Mouse (Mus musculus): ENCODE results near the gene Tcf3.

Gene Tcf3

GRCm38 (mm10) chr10:80385310-80385709, 48.1 kb downstream of the Tcf3 start:
- DNase-seq: no peak

DNA sequence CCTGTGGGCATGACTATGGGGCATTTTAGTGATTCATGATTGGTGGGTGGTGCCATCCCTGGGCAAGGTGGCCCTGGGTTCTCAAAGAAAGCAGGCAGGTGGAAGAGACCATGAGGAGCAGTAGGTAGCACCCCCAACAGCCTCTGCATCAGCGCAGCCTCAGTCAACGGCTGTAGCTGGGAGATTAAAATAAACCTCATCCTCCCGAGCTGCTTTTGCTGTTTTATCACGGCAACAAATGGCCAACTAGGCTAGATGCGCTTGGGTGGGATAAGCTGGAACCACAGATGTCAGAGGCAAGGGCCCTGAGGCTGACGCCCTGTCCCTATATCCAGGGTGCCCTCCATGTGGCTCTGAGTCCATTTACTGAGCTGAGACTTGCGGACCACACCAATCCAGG, 48.7 kb downstream of the Tcf3 start:
- no peak for DNase-seq

DNA sequence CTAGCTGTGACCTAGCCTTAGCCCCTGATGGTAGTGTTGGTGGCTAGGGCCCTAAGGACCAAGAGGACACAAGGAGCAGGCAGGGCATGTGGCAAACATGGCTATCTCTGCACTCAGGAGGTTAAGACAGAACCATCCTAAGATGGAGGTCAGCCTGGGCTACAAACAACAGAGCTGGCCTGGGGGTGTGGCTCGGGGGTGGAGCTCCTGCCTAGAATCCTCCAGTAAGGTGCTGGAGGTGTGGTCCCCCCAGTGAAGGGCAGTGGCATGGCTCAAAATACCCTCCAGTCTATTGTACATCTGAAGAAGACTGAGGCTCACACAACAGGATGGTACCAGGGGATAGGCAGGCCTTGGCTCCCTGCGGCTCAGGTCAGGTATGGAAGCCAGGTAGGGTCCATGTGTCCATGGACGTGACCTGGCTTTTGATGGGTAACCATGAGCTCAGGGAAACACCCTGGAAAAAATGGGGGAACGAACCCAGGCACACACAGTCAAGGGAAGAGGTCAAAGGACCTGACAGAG, 49.3 kb downstream of the Tcf3 start:
- DNase-seq: no peak

GRCm38 (mm10) chr10:80383431-80383830, 50.0 kb downstream of the Tcf3 start:
- DNase-seq: peak; percentile 27

DNA sequence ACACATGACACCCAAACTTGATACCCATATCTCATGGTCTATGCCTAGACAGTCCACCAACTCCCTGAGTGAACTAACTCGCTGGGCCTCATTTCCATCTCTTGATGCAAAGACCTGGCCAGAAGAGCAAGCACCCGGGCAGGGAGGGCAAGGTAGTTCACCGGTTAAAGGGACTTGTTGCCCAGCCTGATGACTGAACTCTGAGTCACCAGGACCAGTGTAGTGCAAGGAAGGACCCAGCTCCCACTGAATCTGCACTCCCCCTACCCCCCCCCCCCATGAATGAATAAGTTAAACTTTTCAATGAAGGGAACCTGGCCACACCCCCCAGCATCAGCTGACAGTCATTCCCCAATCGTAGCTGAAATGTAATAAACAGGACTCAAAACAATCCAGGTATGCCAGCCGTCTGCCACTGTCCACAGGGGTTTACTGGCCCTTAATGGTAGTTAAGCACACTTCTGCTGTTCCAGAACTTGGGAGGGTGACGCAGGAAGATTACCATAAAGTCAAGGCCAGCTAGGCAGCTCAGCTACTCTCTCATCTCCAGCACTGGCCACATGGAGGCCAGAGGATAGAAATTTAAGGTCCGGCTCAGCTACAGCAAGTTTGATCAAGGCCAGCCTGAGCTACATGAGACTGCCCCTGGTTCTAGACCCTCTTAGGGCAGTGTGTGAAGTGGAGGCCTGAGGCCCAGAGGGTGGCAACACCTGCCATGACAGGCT, 50.6 kb downstream of the Tcf3 start:
- no peak for DNase-seq

DNA sequence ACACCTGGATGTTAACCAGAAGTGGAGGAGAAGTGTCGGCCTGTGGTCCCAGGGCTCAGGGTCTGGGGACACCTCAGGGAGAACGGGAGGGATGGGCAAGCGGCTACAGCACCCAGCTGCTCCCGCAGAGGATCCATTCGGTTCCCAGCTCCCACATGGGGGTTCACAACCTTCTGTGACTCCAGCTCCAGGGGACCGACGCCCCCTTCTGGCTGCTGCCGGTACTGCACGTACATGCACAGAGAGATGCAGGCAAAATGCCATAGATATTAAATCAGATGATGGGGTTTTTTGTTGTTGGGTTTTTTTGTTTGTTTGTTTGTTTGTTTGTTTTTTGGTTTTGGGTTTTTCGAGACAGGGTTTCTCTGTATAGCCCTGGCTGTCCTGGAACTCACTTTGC, 55.7 kb downstream of the Tcf3 start:
- peak; percentile 51 for DNase-seq

DNA sequence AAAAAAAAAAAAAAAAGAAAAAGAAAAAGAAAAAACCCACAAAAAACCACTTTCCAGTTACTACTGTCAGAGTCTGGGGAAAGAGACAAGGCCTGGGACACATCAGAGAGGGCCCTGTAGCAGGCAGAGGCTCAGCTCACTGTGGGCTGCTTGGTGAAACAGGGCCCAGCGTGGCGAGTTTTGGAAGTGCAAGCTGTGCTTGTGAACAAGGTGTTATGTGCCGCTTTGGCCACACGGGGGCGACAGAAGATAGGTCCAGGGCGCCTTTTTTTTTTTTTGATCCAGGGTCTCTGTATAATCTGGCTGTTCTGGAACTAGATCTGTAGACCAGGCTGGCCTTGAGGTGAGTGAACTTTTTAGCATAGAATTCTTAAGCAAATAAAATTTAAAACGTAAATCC, 57.3 kb downstream of the Tcf3 start:
- DNase-seq: peak; percentile 97

DNA sequence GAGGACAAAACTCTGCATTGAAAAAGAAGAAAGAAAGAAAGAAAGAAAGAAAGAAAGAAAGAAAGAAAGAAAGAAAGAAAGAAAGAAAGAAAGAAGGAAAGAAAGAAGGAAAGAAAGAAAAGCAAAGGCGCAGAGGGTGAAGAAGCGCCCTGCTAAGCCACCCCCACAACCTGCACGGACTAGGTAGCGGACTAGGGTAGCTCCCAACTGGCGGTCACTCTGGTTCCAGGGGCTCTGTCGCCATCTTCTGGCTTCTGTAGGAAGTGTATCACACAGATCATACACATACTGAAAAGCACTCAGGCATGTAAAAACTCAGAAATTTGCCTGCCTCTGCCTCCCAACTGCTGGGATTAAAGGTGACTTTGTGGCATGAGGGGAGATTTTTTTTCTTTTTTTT, 59.4 kb downstream of the Tcf3 start:
- DNase-seq: peak; percentile 86

- DNase-seq: no peak
Observed at GRCm38 (mm10) chr10:80372706-80373105, 60.7 kb downstream of the Tcf3 start.

DNA sequence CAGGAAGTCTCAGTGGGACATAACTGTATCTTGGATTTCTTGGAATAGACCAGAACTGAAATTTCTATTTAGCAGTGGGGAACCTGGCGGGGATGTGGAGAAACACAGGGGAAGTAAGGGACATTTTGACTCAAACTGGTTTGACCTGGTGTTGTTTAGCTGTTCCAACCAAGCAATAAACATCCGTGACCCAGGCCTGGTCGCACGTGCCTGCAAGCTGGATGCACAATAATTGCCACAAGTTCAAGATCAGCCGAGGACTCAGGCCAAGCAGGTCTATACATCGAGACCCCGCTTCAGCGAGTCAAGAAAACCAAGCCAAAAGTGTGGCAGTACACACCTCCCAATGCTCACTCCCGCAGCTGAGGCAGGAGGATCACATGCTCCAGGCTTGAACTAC, 61.5 kb downstream of the Tcf3 start:
- no peak for DNase-seq

GRCm38 (mm10) chr10:80371411-80371966, 62.0 kb downstream of the Tcf3 start:
- peak; percentile 67 for DNase-seq

DNA sequence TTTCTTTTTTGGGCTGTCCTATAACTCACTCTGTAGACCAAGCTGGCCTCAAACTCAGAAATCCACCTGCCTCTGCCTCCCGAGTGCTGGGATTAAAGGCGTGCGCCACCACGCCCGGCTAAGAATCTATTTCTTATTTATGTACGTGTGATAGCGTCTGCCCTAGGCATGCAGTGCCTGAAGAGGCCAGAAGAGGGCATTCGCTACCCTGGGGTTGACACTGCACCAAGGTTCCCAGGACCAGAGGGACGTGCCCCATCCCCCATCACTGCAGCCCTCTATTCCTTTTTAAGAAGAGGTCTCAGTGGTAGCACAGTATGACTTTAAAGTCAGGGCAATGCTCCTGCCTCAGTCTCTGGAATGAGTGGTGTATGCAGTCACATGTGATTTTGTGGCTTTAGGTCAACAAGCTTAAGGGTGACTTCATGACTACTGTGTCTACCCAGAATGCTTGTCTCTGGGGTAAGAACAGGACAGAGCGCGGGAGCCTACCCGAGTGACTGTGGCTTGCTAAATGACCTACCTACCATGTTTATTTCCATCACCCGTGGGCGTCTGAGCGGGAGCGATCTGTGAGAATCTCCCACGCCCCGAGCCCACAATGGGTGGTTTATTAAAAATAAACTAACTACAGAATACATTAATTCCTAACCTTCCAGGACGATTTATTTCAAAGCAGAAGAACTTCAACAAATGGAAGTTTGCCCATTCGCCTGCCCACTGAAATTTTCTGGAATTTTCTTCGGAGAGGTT, 63.3 kb downstream of the Tcf3 start:
- DNase-seq: no peak

DNA sequence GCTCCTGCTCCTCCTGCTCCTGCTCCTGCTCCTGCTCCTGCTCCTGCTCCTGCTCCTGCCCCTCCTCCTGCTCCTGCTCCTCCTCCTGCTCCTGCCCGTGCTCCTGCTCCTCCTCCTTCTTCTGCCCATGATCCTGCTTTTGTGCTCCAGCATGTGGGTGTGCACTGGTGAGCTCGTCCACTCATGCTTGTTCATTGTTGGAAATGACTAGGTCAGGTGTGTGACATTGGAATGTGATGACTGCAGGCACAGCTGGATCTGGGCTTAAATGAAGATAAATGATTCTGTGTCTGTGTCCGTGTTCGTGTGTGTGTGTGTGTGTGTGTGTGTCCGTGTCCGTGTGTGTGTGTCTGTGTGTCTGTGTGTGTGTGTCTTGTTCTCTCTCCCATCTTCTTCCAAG, 65.1 kb downstream of the Tcf3 start:
- no peak for DNase-seq

- no peak for DNase-seq
Observed at GRCm38 (mm10) chr10:80367954-80368353, 65.5 kb downstream of the Tcf3 start.

DNA sequence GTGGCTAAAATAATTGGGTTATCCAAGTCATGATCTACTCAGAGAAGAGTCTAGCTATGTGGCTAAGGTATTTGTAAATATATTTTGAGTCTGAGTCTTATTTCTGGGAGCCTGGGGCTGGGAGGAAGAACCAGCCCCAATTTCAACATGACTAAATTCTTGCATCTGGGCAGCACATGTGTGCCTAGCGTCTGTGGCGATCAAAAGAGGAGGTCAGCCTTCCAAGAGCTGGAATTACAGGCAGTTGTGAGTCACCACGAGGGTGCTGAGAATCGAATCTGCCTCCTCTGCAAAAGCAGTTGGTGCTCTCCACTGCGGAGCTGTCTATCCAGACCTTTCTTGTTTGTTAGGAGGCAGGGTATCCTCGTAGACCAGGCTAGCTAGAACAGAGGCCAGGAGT, 67.7 kb downstream of the Tcf3 start:
- DNase-seq: no peak

DNA sequence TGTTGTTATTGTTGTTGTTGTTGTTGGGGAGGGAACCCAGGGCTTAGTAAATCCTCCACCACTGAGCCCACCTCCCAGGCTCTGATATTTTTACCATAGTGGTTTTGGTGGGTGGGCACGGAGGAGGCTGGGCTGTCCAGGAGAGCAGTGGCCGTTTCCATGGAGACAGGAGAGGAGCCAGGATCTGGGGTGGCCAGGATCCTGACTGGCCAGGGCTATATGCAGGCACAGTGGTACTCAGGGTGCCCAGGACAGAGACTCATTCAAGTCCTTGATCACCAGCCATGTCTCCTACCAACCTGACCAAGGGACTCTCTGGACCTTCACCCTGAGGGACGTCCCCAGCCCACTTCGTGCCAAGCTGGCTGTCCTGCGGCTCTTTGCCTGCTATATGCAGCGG, 69.7 kb downstream of the Tcf3 start:
- DNase-seq: no peak
